ENCODE assay signal across 9 mouse cellular contexts in the genomic region with DNA sequence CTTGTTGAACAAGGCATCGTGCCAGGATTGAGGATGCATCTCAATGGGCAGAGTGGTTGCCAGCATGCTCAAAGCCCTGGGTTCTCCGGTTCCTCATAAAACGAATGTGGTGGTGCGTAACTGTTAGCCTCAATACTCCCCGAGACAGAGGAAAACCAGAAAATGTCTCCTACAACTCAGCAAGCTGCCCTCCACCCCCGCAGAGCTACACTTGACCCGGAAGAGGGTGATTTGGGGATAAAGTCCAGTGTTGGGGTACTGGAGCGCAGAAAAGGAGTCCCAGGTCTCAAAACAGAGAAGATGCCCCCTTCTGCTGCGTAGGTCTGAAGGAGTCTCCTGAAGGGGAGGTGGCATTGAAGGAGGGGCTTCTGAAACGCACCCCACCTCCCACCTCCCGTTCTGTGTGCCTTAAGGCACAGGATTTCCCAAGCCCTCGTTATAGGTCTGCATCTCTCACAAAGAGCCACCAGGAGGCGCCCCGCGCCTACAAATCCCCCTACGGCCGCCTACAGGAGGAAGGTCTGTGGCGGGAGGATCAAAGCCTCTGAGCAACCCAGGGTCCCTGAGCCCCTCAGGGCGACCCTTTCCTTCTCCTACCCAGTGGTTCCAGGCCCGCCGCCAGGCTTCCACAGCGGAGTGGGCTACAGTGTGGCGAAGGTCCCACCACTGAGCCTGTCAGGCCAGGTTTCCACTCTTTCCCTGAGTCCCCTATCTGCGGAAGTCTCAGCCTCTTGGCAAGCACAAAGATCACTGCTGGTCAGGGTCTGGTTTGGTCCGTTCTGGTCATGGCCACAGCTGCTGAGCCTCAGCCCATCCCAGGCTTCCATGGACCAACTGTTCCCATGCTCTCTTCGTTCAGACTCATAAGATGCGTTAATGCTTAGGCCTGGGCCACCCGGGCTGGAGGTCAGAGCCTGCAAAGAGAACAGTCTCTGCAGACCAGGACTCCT. TPM values are rescaled to one million over a fixed set of nuclear protein-coding genes. Genes with fewer than 3 reads are reported as not detected.
DNase-seq lines count a peak whose midpoint lies in the region; ATAC-seq and TF ChIP-seq lines count a peak whose summit lies in the region.
"Had no signal": no experiment of that assay in that cellular context is flagged by ENCODE, and none has a peak within 500 bp of the region (broad histone marks: within the 10 kb centered on the region; RNA-seq: fewer than 3 reads in every experiment).

No protein-coding gene starts in this region.

- H3K27me3 ChIP-seq in intestine, embryonic 16.5 days (replicated peaks; ENCODE audit: control insufficient read depth, insufficient read depth, low read length), result peaks cover 5% of the 10 kb centered on the region
- peaks cover 57% of the 10 kb centered on the region for H3K27me3 ChIP-seq in limb, embryonic 12.5 days
- no peaks in the 10 kb centered on the region for H3K27me3 ChIP-seq in midbrain, postnatal 0 days (ENCODE audit: insufficient read depth, low read length)

- TF ChIP-seq CTCF in midbrain, postnatal 0 days (IDR thresholded peaks at IDR 0.05), result peak; percentile 73

- H3K4me3 ChIP-seq in intestine, embryonic 16.5 days (ENCODE audit: low read length), result no peak overlapping the region
- H3K4me3 ChIP-seq in limb, embryonic 12.5 days (replicated peaks), result no peak overlapping the region
- no peak overlapping the region for H3K4me3 ChIP-seq in midbrain, postnatal 0 days (ENCODE audit: low read depth, low read length)
- H3K4me3 ChIP-seq: embryonic facial prominence, embryonic 15.5 days had no signal

- no peak overlapping the region for H3K27ac ChIP-seq in intestine, embryonic 16.5 days (ENCODE audit: low read length)
- no peak overlapping the region for H3K27ac ChIP-seq in limb, embryonic 12.5 days
- H3K27ac ChIP-seq in midbrain, postnatal 0 days (ENCODE audit: low read depth, low read length), result no peak overlapping the region
- H3K27ac ChIP-seq: embryonic facial prominence, embryonic 15.5 days had no signal

- H3K36me3 ChIP-seq in intestine, embryonic 16.5 days (ENCODE audit: control insufficient read depth, insufficient read depth, low read length), result no peaks in the 10 kb centered on the region
- H3K36me3 ChIP-seq in limb, embryonic 12.5 days, result no peaks in the 10 kb centered on the region
- no peaks in the 10 kb centered on the region for H3K36me3 ChIP-seq in midbrain, postnatal 0 days (ENCODE audit: insufficient read depth, low read length)
- H3K36me3 ChIP-seq: embryonic facial prominence, embryonic 15.5 days had no signal

- H3K9ac ChIP-seq in intestine, embryonic 16.5 days (ENCODE audit: low read depth, low read length), result no peak overlapping the region
- no peak overlapping the region for H3K9ac ChIP-seq in limb, embryonic 12.5 days (replicated peaks)
- H3K9ac ChIP-seq in midbrain, postnatal 0 days (replicated peaks; ENCODE audit: low read length, poor library complexity, severe bottlenecking), result no peak overlapping the region
- H3K9ac ChIP-seq: embryonic facial prominence, embryonic 15.5 days had no signal

- peak; percentile 21 to 47 for DNase-seq in spleen, adult 18-20 months
- DNase-seq in spleen, adult 12 weeks (ENCODE audit: low spot score), result no peak
- DNase-seq in cerebellum, postnatal 14 days, result peak; percentile 74 to 79
- DNase-seq in gastrocnemius, postnatal 10 days, result peak; percentile 69
- DNase-seq in midbrain, postnatal 0 days (ENCODE audit: low spot score), result peak; percentile 78
- DNase-seq in thymus, adult 18-20 months, result peak; percentile 28 to 41

- peak overlapping the region; percentile 7; the same call in 1 of the 2 replicates for H3K4me2 ChIP-seq in intestine, embryonic 16.5 days (ENCODE audit: low read depth, low read length)
- peak overlapping the region; percentile 22; the same call in 1 of the 2 replicates for H3K4me2 ChIP-seq in limb, embryonic 12.5 days
- no peak overlapping the region for H3K4me2 ChIP-seq in midbrain, postnatal 0 days (ENCODE audit: low read depth, low read length, poor library complexity, severe bottlenecking)
- H3K4me2 ChIP-seq: embryonic facial prominence, embryonic 15.5 days had no signal

- H3K9me3 ChIP-seq in intestine, embryonic 16.5 days (ENCODE audit: control insufficient read depth, low read length), result no peaks in the 10 kb centered on the region
- H3K9me3 ChIP-seq in limb, embryonic 12.5 days, result no peaks in the 10 kb centered on the region
- H3K9me3 ChIP-seq in midbrain, postnatal 0 days (ENCODE audit: low read length), result no peaks in the 10 kb centered on the region
- H3K9me3 ChIP-seq: embryonic facial prominence, embryonic 15.5 days had no signal

- ATAC-seq in intestine, embryonic 16.5 days, result peak; percentile 57
- no peak for ATAC-seq in limb, embryonic 12.5 days (ENCODE audit: insufficient number of reproducible peaks, insufficient read depth, low FRiP score, low TSS enrichment, low read depth)
- ATAC-seq in midbrain, postnatal 0 days (ENCODE audit: low FRiP score), result no peak; the same call in 1 of the 2 replicates

- H3K4me1 ChIP-seq in intestine, embryonic 16.5 days (ENCODE audit: control insufficient read depth, insufficient read depth, low read length), result peaks cover 7% of the 10 kb centered on the region; the same call in 1 of the 2 replicates
- H3K4me1 ChIP-seq in limb, embryonic 12.5 days (replicated peaks), result peaks cover 33% of the 10 kb centered on the region
- peaks cover 8% of the 10 kb centered on the region for H3K4me1 ChIP-seq in midbrain, postnatal 0 days (ENCODE audit: insufficient read depth, low read length)

- 31% methylated on average over 28 of the region's 28 CpGs for WGBS in intestine, embryonic 16.5 days
- WGBS in limb, embryonic 12.5 days, result 24% methylated on average over 28 of the region's 28 CpGs
- 35% methylated on average over 23 of the region's 28 CpGs for WGBS in midbrain, postnatal 0 days

RNA-seq across cellular contexts. Expression of gene Prss56, which starts 8.8 kb away (rescaled TPM):
- not detected for total RNA-seq in gastrocnemius, postnatal 10 days (2021)
- polyA plus RNA-seq in intestine, embryonic 16.5 days (2015; fragmentation: Nextera tagmentation; extraction: Ambion mirVana), result not detected in 2 replicates
- polyA plus RNA-seq in limb, embryonic 12.5 days (2016; fragmentation: Nextera tagmentation; extraction: Ambion mirVana), result not detected in 2 replicates
- total RNA-seq in midbrain, postnatal 0 days (2014; rRNA removed), result 0.94 TPM in 1 of 2 replicates, not detected in the other
- 0.07 TPM in 1 of 2 replicates, not detected in the other for polyA plus RNA-seq in midbrain, postnatal 0 days (2015; fragmentation: Nextera tagmentation; extraction: Ambion mirVana)

RNA-seq across cellular contexts. Expression of gene Chrnd, which starts 16.1 kb away (rescaled TPM):
- total RNA-seq in gastrocnemius, postnatal 10 days (2021), result 1 to 10 TPM; 8.0 to 8.2 TPM
- 0.05 TPM in 1 of 2 replicates, not detected in the other for polyA plus RNA-seq in intestine, embryonic 16.5 days (2015; fragmentation: Nextera tagmentation; extraction: Ambion mirVana)
- polyA plus RNA-seq in limb, embryonic 12.5 days (2016; fragmentation: Nextera tagmentation; extraction: Ambion mirVana), result 1.7 and 3.0 TPM in 2 replicates
- total RNA-seq in midbrain, postnatal 0 days (2014; rRNA removed), result not detected in 2 replicates
- polyA plus RNA-seq in midbrain, postnatal 0 days (2015; fragmentation: Nextera tagmentation; extraction: Ambion mirVana), result not detected in 2 replicates

RNA-seq across cellular contexts. Expression of gene Ecel1, which starts 18.0 kb away (rescaled TPM):
- total RNA-seq in gastrocnemius, postnatal 10 days (2021), result under 1 TPM in 1 of 2 experiments, not detected in 1; 0.09 TPM
- polyA plus RNA-seq in intestine, embryonic 16.5 days (2015; fragmentation: Nextera tagmentation; extraction: Ambion mirVana), result 0.95 and 1.1 TPM in 2 replicates
- 0.29 and 0.56 TPM in 2 replicates for polyA plus RNA-seq in limb, embryonic 12.5 days (2016; fragmentation: Nextera tagmentation; extraction: Ambion mirVana)
- 15.8 and 16.2 TPM in 2 replicates for total RNA-seq in midbrain, postnatal 0 days (2014; rRNA removed)
- 16.7 and 18.9 TPM in 2 replicates for polyA plus RNA-seq in midbrain, postnatal 0 days (2015; fragmentation: Nextera tagmentation; extraction: Ambion mirVana)

RNA-seq across cellular contexts. Expression of gene Chrng, which starts 30.2 kb away (rescaled TPM):
- total RNA-seq in gastrocnemius, postnatal 10 days (2021), result 1 to 10 TPM; 3.0 to 3.5 TPM
- polyA plus RNA-seq in intestine, embryonic 16.5 days (2015; fragmentation: Nextera tagmentation; extraction: Ambion mirVana), result 0.13 and 0.21 TPM in 2 replicates
- polyA plus RNA-seq in limb, embryonic 12.5 days (2016; fragmentation: Nextera tagmentation; extraction: Ambion mirVana), result 10.4 and 11.8 TPM in 2 replicates
- 0.49 TPM in 1 of 2 replicates, not detected in the other for total RNA-seq in midbrain, postnatal 0 days (2014; rRNA removed)
- polyA plus RNA-seq in midbrain, postnatal 0 days (2015; fragmentation: Nextera tagmentation; extraction: Ambion mirVana), result not detected in 2 replicates

RNA-seq across cellular contexts. Expression of gene Eif4e2, which starts 39.4 kb away (rescaled TPM):
- total RNA-seq in gastrocnemius, postnatal 10 days (2021), result 10 to 100 TPM; 66.3 to 70.8 TPM
- polyA plus RNA-seq in intestine, embryonic 16.5 days (2015; fragmentation: Nextera tagmentation; extraction: Ambion mirVana), result 161 and 172 TPM in 2 replicates
- 170 and 171 TPM in 2 replicates for polyA plus RNA-seq in limb, embryonic 12.5 days (2016; fragmentation: Nextera tagmentation; extraction: Ambion mirVana)
- 64.5 and 78.8 TPM in 2 replicates for total RNA-seq in midbrain, postnatal 0 days (2014; rRNA removed)
- polyA plus RNA-seq in midbrain, postnatal 0 days (2015; fragmentation: Nextera tagmentation; extraction: Ambion mirVana), result 91.0 and 92.7 TPM in 2 replicates
